Mouse (Mus musculus) mature B cell (primary cell): ENCODE data around the gene Nr1h4.

Source experiments
- in situ Hi-C: fragments of 300-500 bp; cut with MboI; formaldehyde crosslinking; loops from 2 replicates; pipeline ENCODE4 v1.14.3; 2019

The Nr1h4 gene

GRCm38 (mm10) chr10:89481638-89482037, 51.7 kb downstream of the Nr1h4 start:
- in situ Hi-C loops, result no loop called here

- in situ Hi-C loops, result no loop called here
Measured at GRCm38 (mm10) chr10:89478766-89479165, 54.6 kb downstream of the Nr1h4 start.

- in situ Hi-C loops, result no loop called here
Measured at GRCm38 (mm10) chr10:89470596-89471353, 62.6 kb downstream of the Nr1h4 start.

- in situ Hi-C loops, result no loop called here
Measured at GRCm38 (mm10) chr10:89464760-89465405, 68.5 kb downstream of the Nr1h4 start.

GRCm38 (mm10) chr10:89462890-89463289, 70.5 kb downstream of the Nr1h4 start:
- in situ Hi-C loops, result no loop called here

GRCm38 (mm10) chr10:89461856-89462507, 71.4 kb downstream of the Nr1h4 start:
- in situ Hi-C loops, result no loop called here

DNA sequence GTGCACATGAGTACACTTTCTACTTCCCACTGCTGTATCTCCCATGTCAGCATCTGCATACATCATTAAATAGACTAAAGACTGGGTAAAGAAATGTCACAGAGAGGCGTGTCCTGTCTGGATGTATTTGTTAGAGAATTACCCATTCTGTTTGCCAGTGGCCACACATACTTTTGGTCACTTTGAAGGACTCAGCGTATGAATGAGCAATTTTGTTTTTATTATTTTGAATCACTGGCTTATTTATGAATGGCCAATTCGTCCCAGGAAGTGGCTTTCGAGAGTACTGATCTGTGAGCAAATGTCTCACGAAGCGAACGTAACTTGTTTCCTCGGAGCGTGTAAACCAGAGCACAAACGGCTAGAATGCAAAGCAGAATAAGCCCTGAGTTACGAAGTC, 72.4 kb downstream of the Nr1h4 start:
- in situ Hi-C loops, result no loop called here

DNA sequence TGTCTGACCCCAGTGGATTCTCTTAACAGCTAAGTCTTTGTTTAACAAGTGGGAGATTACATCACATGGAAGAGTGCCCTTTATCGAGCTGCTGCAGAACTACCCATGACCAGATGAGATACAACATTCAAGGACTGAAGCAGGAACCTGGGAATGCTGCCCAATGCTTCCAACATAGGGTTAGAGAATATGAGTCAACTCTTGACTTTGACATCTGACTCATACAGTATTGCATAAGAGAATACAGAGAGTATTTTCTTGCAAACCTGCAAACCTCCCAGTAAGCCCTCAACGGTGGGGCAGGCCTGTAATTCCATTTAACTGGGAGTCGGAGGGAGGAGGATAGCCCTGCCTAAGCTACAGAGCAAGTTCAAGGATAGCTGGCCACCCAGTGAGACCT, 74.6 kb downstream of the Nr1h4 start:
- in situ Hi-C loops, result no loop called here

GRCm38 (mm10) chr10:89453794-89454193, 79.6 kb downstream of the Nr1h4 start:
- in situ Hi-C loops, result no loop called here

GRCm38 (mm10) chr10:89453068-89453641, 80.2 kb downstream of the Nr1h4 start:
- in situ Hi-C loops, result no loop called here

GRCm38 (mm10) chr10:89450411-89450810, 83.0 kb downstream of the Nr1h4 start:
- in situ Hi-C loops, result no loop called here

- in situ Hi-C loops, result no loop called here
Measured at GRCm38 (mm10) chr10:89444381-89444780, 89.0 kb downstream of the Nr1h4 start.

DNA sequence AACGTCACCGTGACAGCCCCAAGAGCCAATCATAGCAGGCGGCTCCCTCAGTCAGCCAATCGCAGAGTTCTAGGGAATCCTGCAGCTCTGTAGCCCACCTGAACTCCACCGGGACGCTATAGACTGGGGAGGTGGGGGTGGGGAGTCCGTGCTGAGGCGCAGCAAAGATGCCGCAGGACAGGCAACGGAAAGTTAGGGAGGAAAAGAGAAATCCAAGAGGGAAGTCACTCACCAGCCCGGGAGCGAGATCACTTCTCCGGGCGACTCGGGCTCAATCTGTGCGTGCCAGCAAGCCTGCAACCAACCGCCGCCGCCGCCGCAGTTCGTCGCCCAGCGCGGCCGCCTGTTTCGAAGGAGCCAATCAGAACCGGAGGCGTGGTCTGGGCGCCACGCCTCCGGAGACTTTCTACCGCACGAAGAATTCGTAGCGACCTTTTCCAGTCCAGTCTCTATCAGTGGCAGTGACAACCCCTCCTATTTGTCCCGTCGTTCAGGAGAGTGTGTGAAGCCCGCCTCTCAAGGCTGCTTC, 89.7 kb downstream of the Nr1h4 start, which contains the start of gene Gas2l3:
TSS of gene Gas2l3 (minus strand) at position 345 of the 529 bp plus-strand sequence.
- in situ Hi-C loops, result no loop called here

GRCm38 (mm10) chr10:89443115-89443622, 90.2 kb downstream of the Nr1h4 start:
- in situ Hi-C loops, result no loop called here

GRCm38 (mm10) chr10:89442640-89443039, 90.7 kb downstream of the Nr1h4 start:
- in situ Hi-C loops, result no loop called here

- in situ Hi-C loops, result no loop called here
Measured at GRCm38 (mm10) chr10:89441961-89442360, 91.4 kb downstream of the Nr1h4 start.

DNA sequence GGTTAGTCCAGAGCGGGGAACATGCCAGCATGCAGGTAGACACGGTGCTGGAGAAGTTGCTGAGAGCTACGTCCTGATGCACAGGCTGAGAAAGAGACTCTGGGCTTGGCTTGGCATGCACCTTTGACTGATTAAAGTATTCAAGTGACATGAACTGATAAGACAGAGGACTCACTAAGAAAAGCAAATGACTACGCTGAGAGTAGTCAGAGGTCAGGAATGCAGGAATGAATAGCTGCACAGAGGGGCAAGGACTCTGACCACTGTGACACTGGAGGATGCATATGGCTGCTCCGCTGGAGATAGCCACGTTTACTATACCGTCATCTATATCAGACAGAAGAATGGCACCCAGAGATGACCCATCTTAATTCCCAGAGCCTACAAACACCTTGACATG, 94.0 kb downstream of the Nr1h4 start:
- in situ Hi-C loops, result no loop called here

- in situ Hi-C loops, result no loop called here
Measured at GRCm38 (mm10) chr10:89437996-89438395, 95.4 kb downstream of the Nr1h4 start.

GRCm38 (mm10) chr10:89437472-89437871, 95.9 kb downstream of the Nr1h4 start:
- in situ Hi-C loops, result no loop called here

DNA sequence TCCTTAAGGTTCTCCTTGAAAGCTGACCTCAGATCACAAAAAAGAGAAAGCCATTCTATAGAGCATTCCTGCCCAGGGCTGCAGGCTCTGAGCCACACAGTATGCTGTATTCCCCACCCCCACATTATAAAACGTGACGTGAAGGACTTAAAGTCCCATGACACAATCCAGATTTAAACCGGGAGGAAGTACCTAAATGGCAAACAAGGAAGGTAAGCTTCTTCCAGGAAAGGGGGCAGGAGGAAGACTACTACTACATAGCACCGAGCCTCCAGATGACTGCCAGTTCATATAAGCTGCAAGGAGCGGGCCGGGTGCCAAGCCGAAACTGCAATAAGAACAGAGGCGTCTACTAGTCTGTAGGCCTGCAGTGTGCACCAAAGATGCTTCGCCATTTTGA, 97.5 kb downstream of the Nr1h4 start:
- in situ Hi-C loops, result no loop called here

- in situ Hi-C loops, result no loop called here
Measured at GRCm38 (mm10) chr10:89435413-89435812, 98.0 kb downstream of the Nr1h4 start.
